Mouse (Mus musculus): ENCODE data around the gene Gsto2.

DNA sequence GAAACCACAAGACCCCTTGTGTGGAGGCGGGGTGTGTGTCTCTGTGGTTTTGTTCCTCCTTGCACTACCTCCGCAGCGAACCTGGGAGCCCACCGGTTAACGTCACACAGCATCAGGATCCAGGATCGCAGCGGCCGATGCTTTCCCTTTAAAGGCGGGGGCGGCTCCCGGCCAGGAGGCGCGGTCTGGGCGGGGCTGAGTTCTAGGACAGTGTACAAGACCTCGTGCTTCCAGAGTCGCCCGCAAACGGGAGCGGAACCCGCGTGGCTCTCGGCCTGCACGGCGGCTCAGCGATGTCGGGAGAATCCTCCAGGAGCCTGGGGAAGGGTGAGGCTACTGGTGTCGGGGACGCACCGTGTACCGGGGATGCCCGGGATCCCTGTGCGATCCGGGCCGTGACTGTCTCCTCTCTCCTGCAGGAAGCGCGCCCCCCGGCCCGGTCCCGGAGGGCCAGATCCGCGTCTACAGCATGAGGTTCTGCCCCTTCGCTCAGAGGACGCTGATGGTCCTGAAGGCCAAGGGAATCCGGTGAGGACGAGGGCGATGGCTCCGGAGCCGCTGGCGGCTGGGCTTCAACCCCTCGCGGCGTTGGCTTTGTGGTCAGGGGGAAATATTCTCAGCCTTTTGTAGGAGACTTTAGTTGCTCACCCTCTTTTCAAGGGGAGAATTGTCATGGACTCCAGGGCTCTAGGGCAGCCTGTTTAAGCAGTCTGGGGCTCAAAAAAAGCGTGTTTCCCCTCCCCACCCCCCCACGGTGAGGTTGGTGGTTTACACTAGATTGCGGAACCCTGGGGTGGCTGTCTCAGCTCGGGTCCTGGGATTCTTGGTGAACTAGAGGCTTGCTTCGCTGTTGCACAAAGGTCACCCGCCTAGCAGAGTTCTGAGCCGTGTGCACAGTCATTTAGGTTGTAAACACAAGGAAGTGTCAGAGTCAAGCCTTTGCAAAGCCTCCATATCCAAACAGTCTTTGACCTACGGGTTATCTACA lies 10.2 kb upstream of the Gsto2 start, which contains the start of gene Gsto1:
- TF ChIP-seq CTCF (IDR thresholded peaks at IDR 0.05; ENCODE audit: low read depth) (0 out of 2 replicates have a peak, but pooled peaks have one; percentile 3), EP300 (IDR thresholded peaks at IDR 0.05; ENCODE audit: low read depth) (no peak)
